Mouse (Mus musculus) forebrain, embryonic 16.5 days (tissue): ENCODE results near the gene Snrnp200. TPM values are rescaled to one million over a fixed set of nuclear protein-coding genes. Genes with fewer than 3 reads are reported as not detected.

Source experiments
- ATAC-seq: fragments of 200-750 bp; cut with Nextera tagmentation; 2 replicates; pipeline ENCODE4 v1.8.0; 2017; ENCODE audit warnings: mild to moderate bottlenecking, moderate library complexity
- H3K27ac ChIP-seq: fragments of 300-500 bp; sonication (generic); 2 replicates; pipeline ENCODE4 v1.5.1; 2014; ENCODE audit warnings: low read length, control low read depth
- H3K27me3 ChIP-seq: fragments of 300-500 bp; sonication (generic); replicated peaks from 2 replicates; pipeline ENCODE4 v1.6.1; 2014; ENCODE audit warnings: low read length; ENCODE audit not compliant: control insufficient read depth, insufficient read depth
- H3K36me3 ChIP-seq: fragments of 300-500 bp; sonication (generic); 2 replicates; pipeline ENCODE4 v1.6.1; 2014; ENCODE audit not compliant: control insufficient read depth, insufficient read depth
- H3K4me1 ChIP-seq: fragments of 300-500 bp; sonication (generic); replicated peaks from 2 replicates; pipeline ENCODE4 v1.6.1; 2014; ENCODE audit warnings: low read length; ENCODE audit not compliant: control insufficient read depth, insufficient read depth
- H3K4me2 ChIP-seq: fragments of 300-500 bp; sonication (generic); 2 replicates; pipeline ENCODE4 v1.6.1; 2014; ENCODE audit warnings: mild to moderate bottlenecking, low read length, control low read depth
- H3K4me3 ChIP-seq: fragments of 300-500 bp; sonication (generic); replicated peaks from 2 replicates; pipeline ENCODE4 v1.5.1; 2014; ENCODE audit warnings: mild to moderate bottlenecking, low read length, control low read depth
- H3K9ac ChIP-seq: fragments of 300-500 bp; sonication (generic); replicated peaks from 2 replicates; pipeline ENCODE4 v1.6.1; 2014; ENCODE audit warnings: low read depth, low read length, control low read depth
- H3K9me3 ChIP-seq: fragments of 300-500 bp; sonication (generic); 2 replicates; pipeline ENCODE4 v1.6.1; 2016; ENCODE audit warnings: low read length; ENCODE audit not compliant: control insufficient read depth
- WGBS: fragments of 180-500 bp; shearing (Covaris S2); extraction: QIAGEN DNeasy Blood & Tissue Kit; methylation state at CpG from one replicate; pipeline ENCODE4 v1.1.7; 2014; 5-methylcytosine and 5-hydroxymethylcytosine counted together
- polyA plus RNA-seq: library from polyadenylated mRNA; unstranded; fragments of >200 nt; fragmentation: Nextera tagmentation; extraction: Ambion mirVana; gene quantifications from 2 replicates; pipeline ENCODE4 v1.2.1, GENCODE M21; 2015

Gene Snrnp200
- polyA plus RNA-seq, 1 experiment from 2014 or later = 64.6 TPM

DNA sequence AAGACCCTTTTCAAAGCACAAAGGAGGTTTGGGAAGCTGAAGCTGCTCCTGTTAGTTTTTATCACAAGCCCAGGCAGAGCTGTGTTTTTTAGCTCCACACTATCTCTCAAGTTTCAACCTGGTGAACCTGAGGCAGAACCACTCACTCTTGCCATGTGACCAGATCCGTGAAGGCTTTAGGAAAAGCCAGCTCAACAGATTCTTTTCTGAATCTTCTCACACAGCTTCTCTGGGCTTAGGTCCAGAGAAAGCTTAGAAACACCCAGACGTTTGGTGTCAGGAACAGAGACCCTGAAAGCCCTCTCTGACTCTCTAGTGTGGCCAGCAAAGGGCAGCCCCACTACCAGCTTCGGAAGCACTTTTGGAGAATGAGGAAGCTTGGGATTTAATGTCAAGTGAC is 43.3 kb downstream of the Snrnp200 start:
- H3K36me3 ChIP-seq = no peaks in the 10 kb centered on the region
- no peak overlapping the region for H3K9ac ChIP-seq
- no peaks in the 10 kb centered on the region for H3K9me3 ChIP-seq
- H3K4me3 ChIP-seq = no peak overlapping the region
- H3K4me1 ChIP-seq = peaks cover 29% of the 10 kb centered on the region
- 69% methylated on average over 3 of the region's 3 CpGs for WGBS
- H3K27ac ChIP-seq = no peak overlapping the region
- H3K4me2 ChIP-seq = no peak overlapping the region
- ATAC-seq = no peak
- no peaks in the 10 kb centered on the region for H3K27me3 ChIP-seq

DNA sequence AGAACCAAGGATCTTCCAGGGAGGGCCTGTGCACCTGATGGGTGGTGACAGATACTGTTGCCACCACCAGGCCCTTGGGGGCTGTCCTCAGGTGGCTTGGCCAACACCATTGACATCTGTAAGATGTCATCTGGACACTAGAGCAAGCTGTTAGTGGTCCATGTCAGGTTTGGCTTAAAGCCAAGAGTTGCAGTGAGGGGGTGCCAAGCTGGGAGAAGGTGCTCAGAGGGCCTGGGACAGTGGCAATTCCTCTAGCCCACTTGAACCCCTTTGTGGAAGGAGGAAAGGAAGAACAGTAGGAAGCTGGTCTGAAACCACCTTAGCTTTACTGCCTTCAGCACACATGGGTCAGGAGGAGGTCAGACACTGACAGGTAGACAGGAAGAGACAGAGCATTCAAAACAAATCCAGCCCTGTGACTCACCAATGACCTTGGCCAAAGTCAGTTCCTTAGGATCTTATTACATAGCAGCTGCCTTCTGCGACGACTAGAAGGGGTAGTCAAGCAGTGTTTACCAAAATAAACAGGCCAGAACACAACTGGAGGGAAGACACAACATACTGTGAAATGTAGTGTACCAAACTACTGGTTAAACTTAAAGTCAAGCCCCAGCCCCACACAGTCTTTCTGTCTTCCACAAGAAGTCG is 43.8 kb downstream of the Snrnp200 start:
- Histone ChIP-seq H3K27ac (no peak overlapping the region), H3K27me3 (no peaks in the 10 kb centered on the region), H3K9me3 (no peaks in the 10 kb centered on the region), H3K4me2 (no peak overlapping the region), H3K36me3 (no peaks in the 10 kb centered on the region), H3K4me3 (no peak overlapping the region), H3K9ac (no peak overlapping the region), H3K4me1 (peaks cover 23% of the 10 kb centered on the region)
- 86% methylated on average over 3 of the region's 3 CpGs for WGBS
- no peak for ATAC-seq

DNA sequence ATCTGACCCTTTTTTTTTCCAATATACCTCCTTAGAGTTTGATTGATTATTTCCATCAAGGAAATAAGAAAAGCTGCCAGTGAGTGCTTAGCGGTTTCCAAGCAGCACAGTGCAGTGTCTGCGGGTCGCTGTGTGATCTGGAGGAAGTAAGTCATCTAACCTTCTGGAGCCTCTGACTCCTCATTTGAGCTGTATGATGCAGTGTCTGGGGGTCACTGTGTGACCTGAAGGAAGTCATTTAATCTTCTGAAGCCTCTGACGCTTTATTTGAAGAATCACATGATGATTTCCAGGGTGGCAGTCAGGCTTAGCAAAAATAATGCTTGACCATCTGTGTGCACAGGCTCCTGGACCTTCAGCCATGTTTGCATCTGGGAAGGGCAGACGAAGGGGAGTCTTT is 44.6 kb downstream of the Snrnp200 start:
- WGBS = 91% methylated on average over 5 of the region's 5 CpGs
- Histone ChIP-seq H3K4me3 (no peak overlapping the region), H3K9me3 (no peaks in the 10 kb centered on the region), H3K4me2 (no peak overlapping the region), H3K36me3 (peaks cover 7% of the 10 kb centered on the region), H3K4me1 (peaks cover 22% of the 10 kb centered on the region), H3K27ac (no peak overlapping the region), H3K27me3 (no peaks in the 10 kb centered on the region), H3K9ac (no peak overlapping the region)
- no peak for ATAC-seq

DNA sequence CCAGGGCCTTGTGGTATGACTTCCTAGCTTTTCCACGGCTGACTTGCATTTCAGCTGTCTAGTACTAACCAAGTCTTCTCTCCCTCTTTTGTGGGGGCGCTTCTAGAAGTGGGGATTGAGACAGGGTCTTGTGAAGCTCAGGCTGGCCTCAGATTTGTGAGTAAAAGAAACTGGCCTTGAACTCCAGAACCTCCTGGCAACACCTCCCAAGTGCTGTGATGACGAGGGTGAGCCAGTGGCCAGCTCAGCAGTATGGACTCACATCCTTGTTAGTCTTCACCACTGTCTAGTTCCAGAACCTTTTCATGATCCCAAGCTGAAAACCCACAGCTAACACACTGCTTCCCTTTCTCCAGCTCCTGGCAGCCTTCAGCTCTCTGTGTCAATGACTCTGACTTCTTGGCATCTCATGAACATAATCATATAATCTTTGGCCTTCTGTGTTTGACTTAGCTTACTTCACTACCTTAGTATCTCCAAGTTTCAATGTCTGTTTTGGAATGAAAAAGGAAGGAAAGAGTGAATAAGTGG is 46.5 kb downstream of the Snrnp200 start:
- Histone ChIP-seq H3K27ac (no peak overlapping the region), H3K4me2 (no peak overlapping the region), H3K9ac (no peak overlapping the region), H3K36me3 (peaks cover 21% of the 10 kb centered on the region), H3K27me3 (no peaks in the 10 kb centered on the region), H3K4me3 (no peak overlapping the region), H3K9me3 (no peaks in the 10 kb centered on the region), H3K4me1 (peaks cover 11% of the 10 kb centered on the region)
- 87% methylated on average over 3 of the region's 3 CpGs for WGBS
- no peak for ATAC-seq

DNA sequence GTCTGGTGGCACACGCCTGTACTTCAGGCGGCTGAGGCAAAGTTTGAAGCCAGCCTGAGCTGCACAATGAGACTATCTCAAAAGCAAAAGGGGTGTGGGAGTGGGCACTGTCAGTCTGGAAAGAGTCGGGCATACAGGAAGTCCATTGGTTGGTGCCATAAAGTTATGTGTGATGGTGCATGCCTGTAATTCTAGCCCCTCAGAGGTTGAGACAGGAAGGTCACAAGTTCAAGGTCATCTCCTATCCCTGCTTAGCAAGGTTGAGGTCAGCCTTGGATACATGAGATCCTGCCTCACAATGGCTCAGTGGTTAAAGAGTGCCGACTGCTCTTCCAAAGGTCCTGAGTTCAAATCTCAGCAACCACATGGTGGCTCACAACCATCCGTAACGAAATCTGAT is 47.1 kb downstream of the Snrnp200 start:
- Histone ChIP-seq H3K4me1 (peaks cover 5% of the 10 kb centered on the region), H3K27me3 (no peaks in the 10 kb centered on the region), H3K9me3 (no peaks in the 10 kb centered on the region), H3K4me2 (no peak overlapping the region), H3K36me3 (peaks cover 21% of the 10 kb centered on the region), H3K9ac (no peak overlapping the region), H3K4me3 (no peak overlapping the region), H3K27ac (no peak overlapping the region)
- no peak for ATAC-seq
- 92% methylated on average over 6 of the region's 6 CpGs for WGBS

DNA sequence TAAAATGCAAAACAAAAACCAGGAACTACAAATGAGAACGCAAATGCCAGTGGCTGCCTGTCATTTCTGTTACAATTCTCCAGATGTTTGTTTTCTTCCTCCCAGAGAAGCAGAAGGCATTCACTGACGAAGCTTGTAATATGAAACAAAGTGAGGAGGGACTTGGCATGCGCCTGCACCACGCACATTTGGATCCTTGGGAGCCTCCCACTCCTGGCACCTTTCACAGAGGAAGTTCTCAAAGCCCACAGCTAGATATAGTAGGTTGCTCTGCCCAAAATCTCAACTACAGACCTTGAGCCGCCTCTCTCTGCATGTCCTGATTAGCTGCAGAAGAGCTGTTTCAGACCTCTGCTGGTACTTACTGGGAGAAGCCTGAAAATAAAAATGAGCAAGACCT is 51.2 kb downstream of the Snrnp200 start:
- no peak overlapping the region for H3K4me2 ChIP-seq
- H3K4me3 ChIP-seq = no peak overlapping the region
- H3K27me3 ChIP-seq = no peaks in the 10 kb centered on the region
- H3K36me3 ChIP-seq = peaks cover 21% of the 10 kb centered on the region
- H3K4me1 ChIP-seq = no peaks in the 10 kb centered on the region
- no peaks in the 10 kb centered on the region for H3K9me3 ChIP-seq
- H3K27ac ChIP-seq = no peak overlapping the region
- H3K9ac ChIP-seq = no peak overlapping the region
- ATAC-seq = no peak
- WGBS = 88% methylated on average over 5 of the region's 5 CpGs

DNA sequence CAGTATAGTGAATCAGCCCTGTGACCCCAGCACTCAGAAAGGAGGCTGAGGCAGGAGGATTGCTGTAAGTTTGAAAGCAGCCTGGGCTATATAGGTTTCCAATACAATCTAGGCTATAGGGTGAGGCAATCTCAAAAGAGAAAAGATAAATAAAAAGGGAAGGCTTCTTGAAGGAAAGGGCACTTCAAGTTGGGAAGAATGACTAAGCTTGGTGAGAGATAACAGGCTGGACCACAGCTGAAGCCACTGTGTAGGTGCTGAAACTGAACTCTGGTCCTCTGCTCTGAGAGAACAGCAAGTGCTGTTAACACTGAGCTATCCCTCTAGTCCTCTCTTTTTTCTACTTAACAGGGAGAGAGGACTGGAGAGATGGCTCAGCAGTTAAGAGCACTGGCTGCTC is 54.3 kb downstream of the Snrnp200 start:
- H3K9ac ChIP-seq = no peak overlapping the region
- H3K9me3 ChIP-seq = no peaks in the 10 kb centered on the region
- no peak overlapping the region for H3K4me2 ChIP-seq
- no peaks in the 10 kb centered on the region for H3K27me3 ChIP-seq
- no peak overlapping the region for H3K4me3 ChIP-seq
- no peaks in the 10 kb centered on the region for H3K4me1 ChIP-seq
- peaks cover 17% of the 10 kb centered on the region for H3K36me3 ChIP-seq
- H3K27ac ChIP-seq = no peak overlapping the region
- ATAC-seq = no peak

DNA sequence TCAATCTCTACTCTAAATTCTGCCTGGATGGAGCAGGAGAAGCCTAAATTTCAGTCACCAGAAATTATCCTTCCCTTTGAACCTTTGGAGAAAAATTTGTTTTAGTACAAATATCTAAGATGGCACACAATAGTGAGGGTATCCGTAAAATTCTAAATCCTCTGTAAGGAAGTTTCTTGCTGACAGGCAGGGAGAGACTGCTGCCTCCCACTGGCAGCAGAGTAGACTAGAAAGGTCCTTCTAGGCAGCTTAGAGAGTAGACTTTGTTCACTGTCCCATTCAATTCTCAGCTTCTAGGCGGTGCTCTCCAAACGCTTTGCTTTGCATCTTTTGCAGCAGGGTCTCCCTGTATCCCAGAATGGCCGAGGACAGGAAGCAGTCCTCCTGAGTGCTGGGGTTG is 59.7 kb downstream of the Snrnp200 start:
- Histone ChIP-seq H3K4me1 (peaks cover 9% of the 10 kb centered on the region), H3K4me3 (no peak overlapping the region), H3K27ac (no peak overlapping the region), H3K9me3 (no peaks in the 10 kb centered on the region), H3K36me3 (no peaks in the 10 kb centered on the region), H3K27me3 (no peaks in the 10 kb centered on the region), H3K9ac (no peak overlapping the region), H3K4me2 (no peak overlapping the region)
- ATAC-seq = no peak
- 37% methylated on average over 4 of the region's 4 CpGs for WGBS

DNA sequence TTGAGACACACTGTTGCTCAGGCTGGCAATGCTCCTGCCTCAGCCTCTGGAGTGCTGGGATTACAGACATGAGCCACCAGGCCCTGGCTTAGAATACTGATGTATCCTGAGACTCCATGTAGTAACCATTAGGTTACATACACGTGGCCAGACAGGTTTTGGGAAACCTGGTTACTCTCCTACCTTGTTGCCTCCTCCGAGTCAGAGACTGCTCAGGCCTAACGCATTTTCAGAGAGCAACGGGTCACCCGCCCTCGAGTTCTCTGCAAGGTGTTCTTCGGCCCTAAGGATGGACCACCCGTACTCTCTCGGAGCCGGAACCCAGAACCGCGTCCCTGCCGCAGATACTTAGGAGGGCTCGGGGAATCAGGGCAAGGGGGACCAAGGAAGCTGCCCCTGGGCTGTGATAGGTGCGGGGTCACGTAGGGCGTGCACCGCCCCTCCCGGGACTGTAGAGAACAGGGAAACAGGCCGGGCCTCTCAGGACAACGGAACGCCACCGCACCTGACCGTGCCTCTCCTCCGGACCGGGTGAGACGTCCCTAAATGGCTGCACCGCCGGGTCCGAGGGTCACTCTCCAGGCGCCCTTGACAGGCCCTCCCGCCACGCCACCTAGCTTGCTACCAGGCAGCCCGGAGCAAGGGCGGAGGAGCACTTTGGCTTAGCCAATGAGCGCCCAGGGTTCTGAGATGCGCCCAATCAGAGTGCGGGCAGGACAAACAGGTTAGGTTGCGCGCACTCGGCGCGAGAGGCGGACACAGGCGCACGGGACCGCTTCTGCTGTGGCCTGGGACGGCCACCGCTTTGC is 61.5 kb downstream of the Snrnp200 start, which contains the start of gene Stard7:
Gene Stard7 (plus strand): TSS at position 728 of the 809 bp plus-strand sequence.
- no peaks in the 10 kb centered on the region for H3K36me3 ChIP-seq
- H3K4me2 ChIP-seq = peak within 1 kb of the TSS; percentile 62
- H3K9ac ChIP-seq = peak within 1 kb of the TSS; percentile 87
- peak within 1 kb of the TSS; percentile 99 for H3K4me3 ChIP-seq
- under 1% methylated on average over 49 of the region's 49 CpGs for WGBS
- H3K27ac ChIP-seq = peak within 1 kb of the TSS; percentile 93
- H3K9me3 ChIP-seq = no peaks in the 10 kb centered on the region
- peak; percentile 99 for ATAC-seq
- peaks cover 14% of the 10 kb centered on the region for H3K4me1 ChIP-seq
- no peaks in the 10 kb centered on the region for H3K27me3 ChIP-seq
